Mouse (Mus musculus) kidney, postnatal 10 days (tissue): ENCODE data around the gene Sdc1.

Source experiments
- DNase-seq: peaks from one replicate; pipeline ENCODE4 v3.0.0; 2021; ENCODE audit warnings: mixed read lengths

The Sdc1 gene

GRCm38 (mm10) chr12:8829032-8829660, 58.0 kb downstream of the Sdc1 start:
- DNase-seq = no peak

- DNase-seq = no peak
These were observed 58.5 kb downstream of the Sdc1 start for GRCm38 (mm10) chr12:8829661-8830040.

- DNase-seq = no peak
These were observed 60.0 kb downstream of the Sdc1 start for GRCm38 (mm10) chr12:8830967-8831635.

- DNase-seq = no peak
These were observed 60.6 kb downstream of the Sdc1 start for GRCm38 (mm10) chr12:8831710-8832109.

GRCm38 (mm10) chr12:8840782-8841325, 69.7 kb downstream of the Sdc1 start:
- DNase-seq = no peak

GRCm38 (mm10) chr12:8842725-8843124, 71.6 kb downstream of the Sdc1 start:
- DNase-seq = no peak
